Mouse (Mus musculus) limb, embryonic 14.5 days (tissue): ENCODE results near the gene Hfm1. TPM values are rescaled to one million over a fixed set of nuclear protein-coding genes. Genes with fewer than 3 reads are reported as not detected.

Experiments used
- ATAC-seq: fragments of 200-750 bp; cut with Nextera tagmentation; 2 replicates; pipeline ENCODE4 v1.8.0; 2017; ENCODE audit warnings: low read depth, moderate number of reproducible peaks, moderate TSS enrichment; ENCODE audit not compliant: low FRiP score
- DNase-seq: peaks from one replicate; pipeline ENCODE4 v3.0.0-alpha.2; 2015; ENCODE audit warnings: low spot score
- H3K27ac ChIP-seq: fragments of 300-500 bp; sonication (generic); replicated peaks from 2 replicates; pipeline ENCODE4 v1.5.1; 2014; ENCODE audit warnings: low read depth, mild to moderate bottlenecking, low read length, moderate library complexity, mixed read lengths
- H3K27me3 ChIP-seq: fragments of 300-500 bp; sonication (generic); 2 replicates; pipeline ENCODE4 v1.6.1; 2014; ENCODE audit warnings: low read length, mixed read lengths; ENCODE audit not compliant: control insufficient read depth, insufficient read depth
- H3K36me3 ChIP-seq: fragments of 300-500 bp; sonication (generic); 2 replicates; pipeline ENCODE4 v1.6.1; 2014; ENCODE audit warnings: mild to moderate bottlenecking, low read length, moderate library complexity, mixed read lengths; ENCODE audit not compliant: control insufficient read depth, insufficient read depth
- H3K4me1 ChIP-seq: fragments of 300-500 bp; sonication (generic); 2 replicates; pipeline ENCODE4 v1.6.1; 2014; ENCODE audit warnings: antibody characterized with exemption, low read length, mixed read lengths; ENCODE audit not compliant: control insufficient read depth, insufficient read depth
- H3K4me2 ChIP-seq: fragments of 300-500 bp; sonication (generic); replicated peaks from 2 replicates; pipeline ENCODE4 v1.6.1; 2014; ENCODE audit warnings: low read depth, mild to moderate bottlenecking, low read length, moderate library complexity; ENCODE audit not compliant: severe bottlenecking
- H3K4me3 ChIP-seq: fragments of 300-500 bp; sonication (generic); replicated peaks from 2 replicates; pipeline ENCODE4 v1.5.1; 2014; ENCODE audit warnings: low read length
- H3K9ac ChIP-seq: fragments of 300-500 bp; sonication (generic); 2 replicates; pipeline ENCODE4 v1.6.1; 2014; ENCODE audit warnings: mild to moderate bottlenecking, low read depth, low read length, moderate library complexity; ENCODE audit not compliant: severe bottlenecking
- H3K9me3 ChIP-seq: fragments of 300-500 bp; sonication (generic); 2 replicates; pipeline ENCODE4 v1.6.1; 2016; ENCODE audit warnings: low read length; ENCODE audit not compliant: control insufficient read depth
- POLR2A ChIP-seq: fragments of 200-500 bp; IDR thresholded peaks from 2 replicates; pipeline ENCODE4 v1.8.0; 2012; ENCODE audit warnings: inconsistent platforms, mild to moderate bottlenecking, moderate library complexity, borderline replicate concordance; ENCODE audit not compliant: insufficient read depth, insufficient read length; ENCODE audit errors: extremely low read depth
- WGBS: fragments of 180-500 bp; shearing (Covaris S2); extraction: QIAGEN DNeasy Blood & Tissue Kit; methylation state at CpG from one replicate; pipeline ENCODE4 v1.1.7; 2014; 5-methylcytosine and 5-hydroxymethylcytosine counted together
- polyA plus RNA-seq, 2 experiments: library from polyadenylated mRNA; depleted of rRNA in 1 of 2; stranded (reverse) in 1 of 2; unstranded in 1 of 2; fragments of >200 nt; fragmentation: Nextera tagmentation in 1 of 2; extraction: Ambion mirVana in 1 of 2; gene quantifications; 2 replicates each; pipeline versions ENCODE4 v1.2.1 to v1.2.3; 2012 to 2014

Hfm1 gene
- polyA plus RNA-seq, 2 experiments, result 1.3 to 1.9 TPM

- Histone ChIP-seq H3K9ac (peak within 1 kb of the TSS; percentile 73), H3K9me3 (no peaks in the 10 kb centered on the region), H3K27ac (peak within 1 kb of the TSS; percentile 55), H3K4me2 (peak within 1 kb of the TSS; percentile 90), H3K36me3 (peaks cover 10% of the 10 kb centered on the region; the same call in 1 of the 2 replicates), H3K27me3 (no peaks in the 10 kb centered on the region), H3K4me1 (peaks cover 8% of the 10 kb centered on the region; the same call in 1 of the 2 replicates), H3K4me3 (peak within 1 kb of the TSS; percentile 83)
- DNase-seq, result peak; percentile 92
- peak; percentile 80; the same call in 1 of the 2 replicates for TF ChIP-seq POLR2A
- ATAC-seq, result peak; percentile 93
- 5% methylated on average over 54 of the region's 54 CpGs for WGBS
These were observed 37.7 kb upstream of the Hfm1 start, which contains the start of gene Cdc7 for GRCm38 (mm10) chr5:106963584-106964512. Cdc7 (plus strand) TSS chr5:106964322.

- H3K9ac ChIP-seq, result no peak overlapping the region
- H3K9me3 ChIP-seq, result no peaks in the 10 kb centered on the region
- H3K4me2 ChIP-seq, result no peak overlapping the region
- no peak for TF ChIP-seq POLR2A
- H3K27me3 ChIP-seq, result no peaks in the 10 kb centered on the region
- no peak for DNase-seq
- H3K4me3 ChIP-seq, result no peak overlapping the region
- no peak for ATAC-seq
- H3K27ac ChIP-seq, result no peak overlapping the region
- peaks cover 8% of the 10 kb centered on the region; the same call in 1 of the 2 replicates for H3K4me1 ChIP-seq
- no peaks in the 10 kb centered on the region for H3K36me3 ChIP-seq
- WGBS, result 85% methylated on average over 2 of the region's 2 CpGs
These were observed 34.3 kb upstream of the Hfm1 start for GRCm38 (mm10) chr5:106960451-106960850.

GRCm38 (mm10) chr5:106959031-106959430 is 32.9 kb upstream of the Hfm1 start:
- ATAC-seq (no peak), DNase-seq (no peak)
- Histone ChIP-seq H3K27ac (no peak overlapping the region), H3K27me3 (no peaks in the 10 kb centered on the region), H3K9ac (no peak overlapping the region), H3K4me3 (no peak overlapping the region), H3K9me3 (no peaks in the 10 kb centered on the region), H3K36me3 (no peaks in the 10 kb centered on the region), H3K4me1 (peaks cover 4% of the 10 kb centered on the region; the same call in 1 of the 2 replicates), H3K4me2 (no peak overlapping the region)
- WGBS, result 85% methylated on average over 3 of the region's 3 CpGs
- TF ChIP-seq POLR2A, result no peak

GRCm38 (mm10) chr5:106956467-106956866 is 30.3 kb upstream of the Hfm1 start:
- Histone ChIP-seq H3K4me1 (no peaks in the 10 kb centered on the region), H3K27ac (no peak overlapping the region), H3K9ac (no peak overlapping the region), H3K36me3 (no peaks in the 10 kb centered on the region), H3K4me3 (no peak overlapping the region), H3K27me3 (no peaks in the 10 kb centered on the region), H3K4me2 (no peak overlapping the region), H3K9me3 (no peaks in the 10 kb centered on the region)
- DNase-seq, result no peak
- ATAC-seq, result no peak
- 70% methylated on average over 3 of the region's 3 CpGs for WGBS
- no peak for TF ChIP-seq POLR2A

- H3K27ac ChIP-seq, result no peak overlapping the region
- H3K9me3 ChIP-seq, result no peaks in the 10 kb centered on the region
- H3K4me3 ChIP-seq, result no peak overlapping the region
- 79% methylated on average over 6 of the region's 6 CpGs for WGBS
- H3K36me3 ChIP-seq, result no peaks in the 10 kb centered on the region
- H3K9ac ChIP-seq, result no peak overlapping the region
- DNase-seq (no peak), ATAC-seq (no peak)
- no peak for TF ChIP-seq POLR2A
- H3K27me3 ChIP-seq, result no peaks in the 10 kb centered on the region
- no peaks in the 10 kb centered on the region for H3K4me1 ChIP-seq
- H3K4me2 ChIP-seq, result no peak overlapping the region
These were observed 22.6 kb upstream of the Hfm1 start for GRCm38 (mm10) chr5:106948683-106949082.
